Mouse (Mus musculus) hindbrain, postnatal 0 days (tissue): ENCODE measurements around the gene Arid1b. TPM values are rescaled to one million over a fixed set of nuclear protein-coding genes. Genes with fewer than 3 reads are reported as not detected.
A peak's percentile ranks its signal among the peaks of the same experiment; 100 is the strongest.
"Not testable (repeated sequence)": the region's sequence is repeated elsewhere in the genome, so short reads cannot be mapped to it uniquely, and the experiment has no call there.

ENCODE experiments used
- ATAC-seq: fragments of 200-750 bp; cut with Nextera tagmentation; 2 replicates; pipeline ENCODE4 v1.8.0; 2017; ENCODE audit warnings: mild to moderate bottlenecking, moderate TSS enrichment, moderate library complexity
- DNase-seq: peaks from one replicate; pipeline ENCODE4 v3.0.0-alpha.2; 2015; ENCODE audit warnings: low spot score
- H3K27ac ChIP-seq: fragments of 300-500 bp; sonication (generic); 2 replicates; pipeline ENCODE4 v1.5.1; 2014; ENCODE audit warnings: mild to moderate bottlenecking
- H3K27me3 ChIP-seq: fragments of 300-500 bp; sonication (generic); 2 replicates; pipeline ENCODE4 v1.6.1; 2014; ENCODE audit warnings: low read length, mixed read lengths; ENCODE audit not compliant: insufficient read depth
- H3K36me3 ChIP-seq: fragments of 300-500 bp; sonication (generic); 2 replicates; pipeline ENCODE4 v1.6.1; 2014; ENCODE audit warnings: low read length, mixed read lengths; ENCODE audit not compliant: insufficient read depth
- H3K4me1 ChIP-seq: fragments of 300-500 bp; sonication (generic); 2 replicates; pipeline ENCODE4 v1.6.1; 2014; ENCODE audit warnings: antibody characterized with exemption, low read length, mixed read lengths; ENCODE audit not compliant: insufficient read depth
- H3K4me2 ChIP-seq: fragments of 300-500 bp; sonication (generic); 2 replicates; pipeline ENCODE4 v1.6.1; 2014; ENCODE audit warnings: low read depth, mild to moderate bottlenecking, low read length, moderate library complexity, mixed read lengths
- H3K4me3 ChIP-seq: fragments of 300-500 bp; sonication (generic); 2 replicates; pipeline ENCODE4 v1.5.1; 2014; ENCODE audit warnings: low read length
- H3K9ac ChIP-seq: fragments of 300-500 bp; sonication (generic); replicated peaks from 2 replicates; pipeline ENCODE4 v1.6.1; 2014; ENCODE audit warnings: mild to moderate bottlenecking, low read length, moderate library complexity, mixed read lengths
- H3K9me3 ChIP-seq: fragments of 300-500 bp; sonication (generic); 2 replicates; pipeline ENCODE4 v1.6.1; 2016; ENCODE audit warnings: low read length, mixed read lengths
- CTCF ChIP-seq: IDR thresholded peaks from 2 replicates; pipeline ENCODE4 v1.5.1; 2016; ENCODE audit warnings: antibody characterized with exemption, control low read depth, low read depth
- WGBS: fragments of 180-500 bp; shearing (Covaris S2); extraction: QIAGEN DNeasy Blood & Tissue Kit; methylation state at CpG from one replicate; pipeline ENCODE4 v1.1.7; 2014; 5-methylcytosine and 5-hydroxymethylcytosine counted together
- polyA plus RNA-seq: library from polyadenylated mRNA; unstranded; fragments of >200 nt; fragmentation: Nextera tagmentation; extraction: Ambion mirVana; gene quantifications from 2 replicates; pipeline ENCODE4 v1.2.1, GENCODE M21; 2015
- total RNA-seq: library from RNA; depleted of rRNA; stranded (reverse); fragments of >200 nt; gene quantifications from 2 replicates; pipeline ENCODE4 v1.2.3, GENCODE M21; 2014

Arid1b gene
- total and polyA plus RNA-seq, 2 experiments from 2014 or later = 10.5 to 62.5 TPM

- no peak overlapping the region for H3K9ac ChIP-seq
- DNase-seq (no peak), ATAC-seq (no peak)
- no peaks in the 10 kb centered on the region for H3K36me3 ChIP-seq
- H3K4me3 ChIP-seq = no peak overlapping the region
- no peak for TF ChIP-seq CTCF
- H3K27me3 ChIP-seq = no peaks in the 10 kb centered on the region
- H3K9me3 ChIP-seq = no peaks in the 10 kb centered on the region
- H3K4me2 ChIP-seq = no peak overlapping the region
- WGBS = 61% methylated on average over 12 of the region's 12 CpGs
- H3K4me1 ChIP-seq = peaks cover 32% of the 10 kb centered on the region
- H3K27ac ChIP-seq = no peak overlapping the region
Observed at GRCm38 (mm10) chr17:5080884-5081419, 86.8 kb downstream of the Arid1b start.

- no peak for DNase-seq
- Histone ChIP-seq H3K4me2 (no peak overlapping the region), H3K27ac (no peak overlapping the region), H3K4me3 (no peak overlapping the region), H3K27me3 (no peaks in the 10 kb centered on the region), H3K9me3 (no peaks in the 10 kb centered on the region), H3K36me3 (no peaks in the 10 kb centered on the region), H3K9ac (no peak overlapping the region), H3K4me1 (peaks cover 34% of the 10 kb centered on the region)
- no peak for ATAC-seq
- no peak for TF ChIP-seq CTCF
- 76% methylated on average over 8 of the region's 8 CpGs for WGBS
Observed at GRCm38 (mm10) chr17:5082274-5082673, 88.1 kb downstream of the Arid1b start.

- TF ChIP-seq CTCF = no peak
- H3K9ac ChIP-seq = no peak overlapping the region
- H3K4me2 ChIP-seq = no peak overlapping the region
- DNase-seq = no peak
- ATAC-seq = no peak
- no peaks in the 10 kb centered on the region for H3K9me3 ChIP-seq
- no peak overlapping the region for H3K4me3 ChIP-seq
- 54% methylated on average over 3 of the region's 3 CpGs for WGBS
- H3K36me3 ChIP-seq = no peaks in the 10 kb centered on the region
- H3K4me1 ChIP-seq = peaks cover 34% of the 10 kb centered on the region
- 0 out of 2 replicates have a peak overlapping the region, but pooled peaks have one; percentile 23 for H3K27ac ChIP-seq
- H3K27me3 ChIP-seq = no peaks in the 10 kb centered on the region
Observed at GRCm38 (mm10) chr17:5083497-5083896, 89.4 kb downstream of the Arid1b start.

- ATAC-seq = peak; percentile 62; the same call in 1 of the 2 replicates
- 40% methylated on average over 8 of the region's 8 CpGs for WGBS
- Histone ChIP-seq H3K4me1 (peaks cover 34% of the 10 kb centered on the region), H3K36me3 (no peaks in the 10 kb centered on the region), H3K4me2 (no peak overlapping the region), H3K9ac (no peak overlapping the region), H3K4me3 (no peak overlapping the region), H3K9me3 (no peaks in the 10 kb centered on the region), H3K27me3 (no peaks in the 10 kb centered on the region), H3K27ac (0 out of 2 replicates have a peak overlapping the region, but pooled peaks have one; percentile 23)
- peak; percentile 50 for DNase-seq
- TF ChIP-seq CTCF = no peak
Observed at GRCm38 (mm10) chr17:5084139-5084538, 90.0 kb downstream of the Arid1b start.

- no peak for ATAC-seq
- no peak overlapping the region for H3K4me2 ChIP-seq
- no peak overlapping the region for H3K27ac ChIP-seq
- no peak for DNase-seq
- H3K4me1 ChIP-seq = peaks cover 42% of the 10 kb centered on the region
- H3K27me3 ChIP-seq = no peaks in the 10 kb centered on the region
- no peak overlapping the region for H3K4me3 ChIP-seq
- 69% methylated on average over 6 of the region's 6 CpGs for WGBS
- no peak overlapping the region for H3K9ac ChIP-seq
- no peaks in the 10 kb centered on the region for H3K9me3 ChIP-seq
- H3K36me3 ChIP-seq = no peaks in the 10 kb centered on the region
- no peak for TF ChIP-seq CTCF
Observed at GRCm38 (mm10) chr17:5085004-5085403, 90.9 kb downstream of the Arid1b start.

- Histone ChIP-seq H3K36me3 (no peaks in the 10 kb centered on the region), H3K9ac (no peak overlapping the region), H3K4me1 (peaks cover 39% of the 10 kb centered on the region), H3K27ac (peak overlapping the region; percentile 11; the same call in 1 of the 2 replicates), H3K9me3 (no peaks in the 10 kb centered on the region), H3K27me3 (no peaks in the 10 kb centered on the region), H3K4me3 (no peak overlapping the region), H3K4me2 (no peak overlapping the region)
- 34% methylated on average over 5 of the region's 5 CpGs for WGBS
- DNase-seq (peak; percentile 47), ATAC-seq (peak; percentile 65)
- TF ChIP-seq CTCF = no peak
Observed at GRCm38 (mm10) chr17:5085942-5086341, 91.8 kb downstream of the Arid1b start.

- not testable (repeated sequence) for H3K36me3 ChIP-seq, H3K27ac ChIP-seq, DNase-seq, H3K9me3 ChIP-seq, H3K4me3 ChIP-seq, H3K4me2 ChIP-seq, H3K9ac ChIP-seq, H3K27me3 ChIP-seq, ATAC-seq
- WGBS = 79% methylated on average over 2 of the region's 2 CpGs
- H3K4me1 ChIP-seq = peaks cover 24% of the 10 kb centered on the region
Observed at GRCm38 (mm10) chr17:5088241-5088640, 94.1 kb downstream of the Arid1b start.
